Comparison of ENCODE assay signal across 19 mouse cellular contexts in the genomic region with DNA sequence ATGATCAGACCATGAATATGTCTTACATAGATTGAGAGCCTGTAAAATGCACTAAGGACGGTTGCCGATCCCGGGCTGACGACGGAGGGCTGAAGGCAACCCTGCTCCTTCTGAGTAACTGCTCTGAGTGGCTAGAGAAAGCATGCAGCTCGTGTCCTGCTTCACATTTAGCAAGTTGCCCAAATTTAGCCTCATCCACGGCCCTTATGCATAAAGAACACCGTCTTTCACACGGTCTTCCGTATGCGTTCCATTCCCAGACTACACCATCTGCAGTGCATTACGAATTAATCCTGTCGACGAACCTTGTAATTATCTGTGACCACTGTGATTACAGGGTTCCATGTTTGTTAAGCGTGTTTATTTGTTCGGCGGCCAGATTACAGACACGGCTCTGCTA. TPM values are rescaled to one million over a fixed set of nuclear protein-coding genes. Genes with fewer than 3 reads are reported as not detected.
A peak's percentile ranks its signal among the peaks of the same experiment; 100 is the strongest.
DNase-seq lines count a peak whose midpoint lies in the region; ATAC-seq lines count a peak whose summit lies in the region.
"Had no signal": no experiment of that assay in that cellular context is flagged by ENCODE, and none has a peak within 500 bp of the region (broad histone marks: within the 10 kb centered on the region; RNA-seq: fewer than 3 reads in every experiment).

No protein-coding gene starts in this region.

- H3K36me3 ChIP-seq in hindbrain, embryonic 10.5 days, result peaks cover 10% of the 10 kb centered on the region
- peaks cover 3% of the 10 kb centered on the region; the same call in 1 of the 2 replicates for H3K36me3 ChIP-seq in hindbrain, embryonic 16.5 days (ENCODE audit: control insufficient read depth, insufficient read depth, low read length)
- peaks cover 10% of the 10 kb centered on the region for H3K36me3 ChIP-seq in embryonic facial prominence, embryonic 10.5 days (replicated peaks)
- peaks cover 10% of the 10 kb centered on the region for H3K36me3 ChIP-seq in forebrain, embryonic 13.5 days (ENCODE audit: poor library complexity, severe bottlenecking)
- H3K36me3 ChIP-seq in midbrain, embryonic 11.5 days (ENCODE audit: control insufficient read depth, insufficient read depth, low read length), result no peaks in the 10 kb centered on the region
- H3K36me3 ChIP-seq: lung, embryonic 15.5 days had no signal

- ATAC-seq in hindbrain, embryonic 16.5 days, result no peak
- ATAC-seq in forebrain, embryonic 13.5 days, result no peak
- ATAC-seq in midbrain, embryonic 11.5 days (ENCODE audit: low FRiP score), result no peak
- ATAC-seq: intestine, postnatal 0 days; Patski had no signal

- H3K4me3 ChIP-seq in hindbrain, embryonic 10.5 days, result no peak overlapping the region
- no peak overlapping the region for H3K4me3 ChIP-seq in hindbrain, embryonic 16.5 days (ENCODE audit: low read length)
- peak overlapping the region; percentile 78; the same call in 1 of the 2 replicates for H3K4me3 ChIP-seq in embryonic facial prominence, embryonic 10.5 days
- H3K4me3 ChIP-seq in forebrain, embryonic 13.5 days, result no peak overlapping the region
- no peak overlapping the region for H3K4me3 ChIP-seq in midbrain, embryonic 11.5 days (ENCODE audit: low read depth, low read length)
- H3K4me3 ChIP-seq: heart, adult 2 months had no signal

- peaks cover 31% of the 10 kb centered on the region for H3K27me3 ChIP-seq in hindbrain, embryonic 10.5 days (ENCODE audit: insufficient read depth, poor library complexity, severe bottlenecking)
- no peaks in the 10 kb centered on the region for H3K27me3 ChIP-seq in hindbrain, embryonic 16.5 days (replicated peaks; ENCODE audit: control insufficient read depth, insufficient read depth, low read length)
- H3K27me3 ChIP-seq in embryonic facial prominence, embryonic 10.5 days (replicated peaks; ENCODE audit: low read depth, poor library complexity, severe bottlenecking), result peaks cover 42% of the 10 kb centered on the region
- no peaks in the 10 kb centered on the region for H3K27me3 ChIP-seq in forebrain, embryonic 13.5 days
- H3K27me3 ChIP-seq in midbrain, embryonic 11.5 days (ENCODE audit: control insufficient read depth, insufficient read depth, low read length), result no peaks in the 10 kb centered on the region

- peak overlapping the region; percentile 92 for H3K27ac ChIP-seq in hindbrain, embryonic 10.5 days
- H3K27ac ChIP-seq in hindbrain, embryonic 16.5 days (ENCODE audit: low read depth, low read length), result no peak overlapping the region
- H3K27ac ChIP-seq in embryonic facial prominence, embryonic 10.5 days (replicated peaks), result peak overlapping the region; percentile 94
- peak overlapping the region; percentile 93 for H3K27ac ChIP-seq in forebrain, embryonic 13.5 days
- H3K27ac ChIP-seq in midbrain, embryonic 11.5 days (ENCODE audit: low read depth, low read length), result no peak overlapping the region
- H3K27ac ChIP-seq: heart, adult 2 months; lung, embryonic 15.5 days had no signal

- H3K4me1 ChIP-seq in hindbrain, embryonic 10.5 days (replicated peaks), result peaks cover 32% of the 10 kb centered on the region
- H3K4me1 ChIP-seq in hindbrain, embryonic 16.5 days (ENCODE audit: control insufficient read depth, insufficient read depth, low read depth, low read length), result peaks cover 24% of the 10 kb centered on the region
- peaks cover 46% of the 10 kb centered on the region for H3K4me1 ChIP-seq in embryonic facial prominence, embryonic 10.5 days
- H3K4me1 ChIP-seq in forebrain, embryonic 13.5 days, result peaks cover 47% of the 10 kb centered on the region
- peaks cover 11% of the 10 kb centered on the region; the same call in 1 of the 2 replicates for H3K4me1 ChIP-seq in midbrain, embryonic 11.5 days (ENCODE audit: control insufficient read depth, insufficient read depth, low read length)

- H3K9ac ChIP-seq in hindbrain, embryonic 16.5 days (ENCODE audit: low read depth, low read length), result no peak overlapping the region
- no peak overlapping the region for H3K9ac ChIP-seq in forebrain, embryonic 13.5 days
- H3K9ac ChIP-seq in midbrain, embryonic 11.5 days (ENCODE audit: low read length), result no peak overlapping the region
- H3K9ac ChIP-seq: lung, embryonic 15.5 days had no signal

- no peak overlapping the region for H3K4me2 ChIP-seq in hindbrain, embryonic 16.5 days (ENCODE audit: low read length)
- H3K4me2 ChIP-seq in forebrain, embryonic 13.5 days, result peak overlapping the region; percentile 13; the same call in 1 of the 2 replicates
- H3K4me2 ChIP-seq in midbrain, embryonic 11.5 days, result no peak overlapping the region

- WGBS in hindbrain, embryonic 10.5 days, result 86% methylated on average over 18 of the region's 18 CpGs
- WGBS in hindbrain, embryonic 16.5 days, result 59% methylated on average over 18 of the region's 18 CpGs
- WGBS in embryonic facial prominence, embryonic 10.5 days, result 54% methylated on average over 18 of the region's 18 CpGs
- WGBS in forebrain, embryonic 13.5 days, result 73% methylated on average over 18 of the region's 18 CpGs
- 87% methylated on average over 18 of the region's 18 CpGs for WGBS in midbrain, embryonic 11.5 days

- no peaks in the 10 kb centered on the region for H3K9me3 ChIP-seq in hindbrain, embryonic 10.5 days
- H3K9me3 ChIP-seq in hindbrain, embryonic 16.5 days (ENCODE audit: control insufficient read depth, low read length), result no peaks in the 10 kb centered on the region
- no peaks in the 10 kb centered on the region for H3K9me3 ChIP-seq in embryonic facial prominence, embryonic 10.5 days
- no peaks in the 10 kb centered on the region for H3K9me3 ChIP-seq in forebrain, embryonic 13.5 days (replicated peaks)
- no peaks in the 10 kb centered on the region for H3K9me3 ChIP-seq in midbrain, embryonic 11.5 days (ENCODE audit: control insufficient read depth, low read length)
- H3K9me3 ChIP-seq: lung, embryonic 15.5 days had no signal

- no peak for DNase-seq in hindbrain, embryonic 10.5 days (ENCODE audit: low spot score)
- peak; percentile 54 for DNase-seq in embryonic facial prominence, embryonic 10.5 days (ENCODE audit: low spot score)
- peak; percentile 79 for DNase-seq in midbrain, embryonic 11.5 days (ENCODE audit: low spot score, missing footprints)
- DNase-seq in ovary, adult 18-20 months (ENCODE audit: low spot score), result no peak
- DNase-seq in adrenal gland, adult 8-10 months, result no peak
- no peak for DNase-seq in cerebellum, adult 8-10 months
- DNase-seq: heart, adult 2 months; heart, postnatal 14 days; retina, postnatal 1 day had no signal

RNA-seq across cellular contexts. Expression of a gene that starts 1.4 kb away (rescaled TPM):
- polyA plus RNA-seq in hindbrain, embryonic 10.5 days (2016; fragmentation: Nextera tagmentation; extraction: Ambion mirVana), result 19.3 and 24.8 TPM in 2 replicates
- polyA plus RNA-seq in hindbrain, embryonic 16.5 days (2015; fragmentation: Nextera tagmentation; extraction: Ambion mirVana), result 29.5 and 37.0 TPM in 2 replicates
- polyA plus RNA-seq in embryonic facial prominence, embryonic 10.5 days (2016; fragmentation: Nextera tagmentation; extraction: Ambion mirVana), result 23.7 and 27.3 TPM in 2 replicates
- 21.4 and 23.8 TPM in 2 replicates for polyA plus RNA-seq in forebrain, embryonic 13.5 days (2015; fragmentation: Nextera tagmentation; extraction: Ambion mirVana)
- 35.4 and 48.3 TPM in 2 replicates for polyA plus RNA-seq in midbrain, embryonic 11.5 days (2014; fragmentation: Nextera tagmentation; extraction: Ambion mirVana)
- 1 to 10 TPM; 2.2 to 6.9 (median 3.5) TPM for total RNA-seq in adrenal gland, adult 8-10 months (2022)
- total RNA-seq: liver, adult 2 months; megakaryocyte, adult 5-6 weeks had no signal
- polyA plus RNA-seq: liver, adult 2 months had no signal

RNA-seq across cellular contexts. Expression of a gene that starts 40.2 kb away (rescaled TPM):
- 0.14 and 0.30 TPM in 2 replicates for polyA plus RNA-seq in hindbrain, embryonic 10.5 days (2016; fragmentation: Nextera tagmentation; extraction: Ambion mirVana)
- polyA plus RNA-seq in hindbrain, embryonic 16.5 days (2015; fragmentation: Nextera tagmentation; extraction: Ambion mirVana), result 0.17 and 0.21 TPM in 2 replicates
- polyA plus RNA-seq in embryonic facial prominence, embryonic 10.5 days (2016; fragmentation: Nextera tagmentation; extraction: Ambion mirVana), result 0.28 and 0.30 TPM in 2 replicates
- 0.18 and 0.23 TPM in 2 replicates for polyA plus RNA-seq in forebrain, embryonic 13.5 days (2015; fragmentation: Nextera tagmentation; extraction: Ambion mirVana)
- polyA plus RNA-seq in midbrain, embryonic 11.5 days (2014; fragmentation: Nextera tagmentation; extraction: Ambion mirVana), result not detected in 2 replicates
- total RNA-seq in adrenal gland, adult 8-10 months (2022), result under 1 TPM in 2 of 4 experiments, not detected in 2; 0.17 TPM
- total RNA-seq: left cerebral cortex, adult 18-20 months had no signal
- polyA plus RNA-seq: cerebellum, adult 2 months; large intestine, adult 2 months; liver, adult 2 months had no signal

RNA-seq across cellular contexts. Expression of a gene that starts 53.2 kb away (rescaled TPM):
- polyA plus RNA-seq in hindbrain, embryonic 10.5 days (2016; fragmentation: Nextera tagmentation; extraction: Ambion mirVana), result 0.14 TPM in 1 of 2 replicates, not detected in the other
- 0.62 and 0.68 TPM in 2 replicates for polyA plus RNA-seq in hindbrain, embryonic 16.5 days (2015; fragmentation: Nextera tagmentation; extraction: Ambion mirVana)
- polyA plus RNA-seq in embryonic facial prominence, embryonic 10.5 days (2016; fragmentation: Nextera tagmentation; extraction: Ambion mirVana), result not detected in 2 replicates
- polyA plus RNA-seq in forebrain, embryonic 13.5 days (2015; fragmentation: Nextera tagmentation; extraction: Ambion mirVana), result 0.68 and 1.1 TPM in 2 replicates
- polyA plus RNA-seq in midbrain, embryonic 11.5 days (2014; fragmentation: Nextera tagmentation; extraction: Ambion mirVana), result not detected in 2 replicates
- total RNA-seq in adrenal gland, adult 8-10 months (2022), result not detected
- total RNA-seq: heart, adult 2 months; heart, postnatal 14 days; left cerebral cortex, adult 18-20 months; liver, adult 2 months; megakaryocyte, adult 5-6 weeks had no signal
- polyA plus RNA-seq: cerebellum, adult 2 months; heart, adult 2 months; intestine, postnatal 0 days; large intestine, adult 2 months; liver, adult 2 months; lung, embryonic 15.5 days; Patski had no signal

RNA-seq across cellular contexts. Expression of a gene that starts 53.2 kb away (rescaled TPM):
- 35.8 and 36.7 TPM in 2 replicates for polyA plus RNA-seq in hindbrain, embryonic 10.5 days (2016; fragmentation: Nextera tagmentation; extraction: Ambion mirVana)
- 37.4 and 39.6 TPM in 2 replicates for polyA plus RNA-seq in hindbrain, embryonic 16.5 days (2015; fragmentation: Nextera tagmentation; extraction: Ambion mirVana)
- polyA plus RNA-seq in embryonic facial prominence, embryonic 10.5 days (2016; fragmentation: Nextera tagmentation; extraction: Ambion mirVana), result 36.1 and 36.9 TPM in 2 replicates
- polyA plus RNA-seq in forebrain, embryonic 13.5 days (2015; fragmentation: Nextera tagmentation; extraction: Ambion mirVana), result 28.9 and 33.0 TPM in 2 replicates
- 28.5 and 31.9 TPM in 2 replicates for polyA plus RNA-seq in midbrain, embryonic 11.5 days (2014; fragmentation: Nextera tagmentation; extraction: Ambion mirVana)
- total RNA-seq in adrenal gland, adult 8-10 months (2022), result 10 to 100 TPM; 27.7 to 43.6 (median 31.3) TPM

RNA-seq across cellular contexts. Expression of a gene that starts 53.2 kb away (rescaled TPM):
- polyA plus RNA-seq in hindbrain, embryonic 10.5 days (2016; fragmentation: Nextera tagmentation; extraction: Ambion mirVana), result 52.5 and 53.2 TPM in 2 replicates
- 58.3 and 60.8 TPM in 2 replicates for polyA plus RNA-seq in hindbrain, embryonic 16.5 days (2015; fragmentation: Nextera tagmentation; extraction: Ambion mirVana)
- 48.2 and 51.6 TPM in 2 replicates for polyA plus RNA-seq in embryonic facial prominence, embryonic 10.5 days (2016; fragmentation: Nextera tagmentation; extraction: Ambion mirVana)
- 47.3 and 57.6 TPM in 2 replicates for polyA plus RNA-seq in forebrain, embryonic 13.5 days (2015; fragmentation: Nextera tagmentation; extraction: Ambion mirVana)
- polyA plus RNA-seq in midbrain, embryonic 11.5 days (2014; fragmentation: Nextera tagmentation; extraction: Ambion mirVana), result 46.0 and 46.8 TPM in 2 replicates
- total RNA-seq in adrenal gland, adult 8-10 months (2022), result 10 to 100 TPM; 26.0 to 51.5 (median 29.9) TPM

Comparison
In these comparisons a context has a peak if more than half of its experiments do, and no peak if none do; other contexts are left out.
1. H3K27ac ChIP-seq: peak in hindbrain, embryonic 10.5 days (single experiment), embryonic facial prominence, embryonic 10.5 days (single experiment) and forebrain, embryonic 13.5 days (single experiment); none in hindbrain, embryonic 16.5 days (single experiment) and midbrain, embryonic 11.5 days (single experiment).
2. DNase-seq: peak in embryonic facial prominence, embryonic 10.5 days (single experiment) and midbrain, embryonic 11.5 days (single experiment); none in hindbrain, embryonic 10.5 days (single experiment), ovary, adult 18-20 months (single experiment), adrenal gland, adult 8-10 months (single experiment) and cerebellum, adult 8-10 months (single experiment).